Mouse (Mus musculus) effector memory CD4-positive, alpha-beta T cell, adult 5 months (primary cell): ENCODE results near the gene Prl8a1. TPM values are rescaled to one million over a fixed set of nuclear protein-coding genes. Genes with fewer than 3 reads are reported as not detected.

ENCODE experiments used
- polyA plus RNA-seq: library from polyadenylated mRNA; unstranded; fragments of 100-300 nt; shearing (Covaris generic); gene quantifications from one replicate; pipeline ENCODE4 v1.2.1, GENCODE M21; 2017

Gene Prl8a1
- polyA plus RNA-seq = 0.22 TPM

DNA sequence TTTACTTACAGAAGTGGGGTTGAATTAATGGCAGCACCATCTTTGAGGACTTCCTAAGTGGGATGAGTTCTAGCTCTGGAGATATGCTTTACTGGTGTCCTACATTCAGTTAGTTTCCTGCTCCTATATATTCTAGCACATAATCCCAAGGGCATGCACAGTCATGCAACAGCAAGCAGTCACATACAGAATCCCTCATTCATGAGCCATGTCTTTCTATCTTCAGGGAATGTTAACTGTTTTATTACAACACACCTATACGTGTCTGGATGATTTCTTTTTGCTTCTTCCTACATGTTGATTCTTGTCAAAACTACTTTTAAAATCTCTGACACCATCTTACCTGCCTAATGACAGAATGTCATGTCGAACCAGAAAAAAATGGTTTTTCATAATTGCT is at the start of gene Prl8a1:
TSS of gene Prl8a1 (minus strand) at position 101 of the 400 bp plus-strand sequence.

DNA sequence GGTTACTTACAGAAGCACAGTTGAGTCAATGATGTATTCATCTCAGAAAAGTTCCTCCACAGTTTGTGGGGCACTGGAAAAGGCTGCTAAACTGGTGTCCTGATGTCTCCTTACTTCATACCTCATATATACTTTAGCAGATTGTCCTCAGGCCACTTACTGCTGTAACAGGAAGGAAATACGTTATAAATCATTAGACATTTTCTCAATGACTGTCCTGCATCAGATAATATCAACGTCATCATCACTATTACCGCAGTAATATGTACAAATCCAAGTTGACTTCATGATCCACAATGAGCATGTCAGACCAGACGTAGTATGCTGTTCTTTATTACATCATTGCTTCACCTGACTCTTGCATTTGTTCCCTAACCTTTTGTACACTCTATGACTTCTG is 28.5 kb upstream of the Prl8a1 start, which contains the start of gene Prl7b1:
TSS of gene Prl7b1 (minus strand) at position 101 of the 400 bp plus-strand sequence.

DNA sequence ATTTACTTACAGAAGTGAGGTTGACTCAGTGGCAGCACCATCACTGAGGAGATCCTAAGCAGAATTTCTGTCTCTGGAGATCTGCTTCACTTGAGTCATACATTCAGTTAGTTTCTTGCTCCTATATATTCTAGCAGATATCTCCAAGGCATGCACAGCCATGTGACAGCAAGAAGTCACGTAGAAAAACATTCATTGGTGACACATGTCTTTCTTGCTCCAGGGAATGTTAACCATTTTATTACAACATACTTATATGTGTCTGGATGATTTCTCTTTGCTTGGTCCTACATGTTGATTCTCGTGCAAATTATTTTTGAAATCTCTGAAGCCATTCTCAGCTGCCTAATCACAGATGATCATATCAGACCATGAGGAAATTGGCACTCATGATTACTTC is 17.5 kb downstream of the Prl8a1 start, which contains the start of gene Prl8a9:
TSS of gene Prl8a9 (minus strand) at position 101 of the 400 bp plus-strand sequence.

Other genes with a start within 250 kb of the Prl8a1 start
- not detected for gene Prl8a2, start 236.5 kb downstream of the Prl8a1 start, polyA plus RNA-seq
- gene Prl2b1, start 191.3 kb downstream of the Prl8a1 start, polyA plus RNA-seq = not detected
- not detected for gene Prl8a6, start 143.5 kb downstream of the Prl8a1 start, polyA plus RNA-seq
- not detected for gene Prl8a8, start 69.0 kb downstream of the Prl8a1 start, polyA plus RNA-seq
- gene Prl8a9, start 17.6 kb downstream of the Prl8a1 start, polyA plus RNA-seq = not detected
- gene Prl7b1, start 28.4 kb upstream of the Prl8a1 start, polyA plus RNA-seq = not detected
- gene Prl7a1, start 60.3 kb upstream of the Prl8a1 start, polyA plus RNA-seq = not detected
- gene Prl7a2, start 85.9 kb upstream of the Prl8a1 start, polyA plus RNA-seq = not detected
- gene Prl7d1, start 134.6 kb upstream of the Prl8a1 start, polyA plus RNA-seq = not detected
- gene Prl7c1, start 198.6 kb upstream of the Prl8a1 start, polyA plus RNA-seq = not detected
- gene Prl2a1, start 219.5 kb upstream of the Prl8a1 start, polyA plus RNA-seq = not detected